Mouse (Mus musculus) neutrophil, adult 59 days (primary cell): ENCODE data around the gene 1700020D05Rik. TPM values are rescaled to one million over a fixed set of nuclear protein-coding genes. Genes with fewer than 3 reads are reported as not detected.

Experiments
- total RNA-seq, 2 experiments: library from RNA; stranded (reverse); gene quantifications; 1 replicate in 1 of 2; 2 replicates in 1 of 2; pipeline ENCODE4 v1.2.4; 2023

The 1700020D05Rik gene
- 1 to 10 TPM in 1 of 2 experiments, under 1 TPM in 1; 0.88 to 1.6 TPM for total RNA-seq

GRCm38 (mm10) chr19:5503687-5504086 is at the start of gene 1700020D05Rik:
TSS of gene 1700020D05Rik (minus strand) at chr19:5503787.

GRCm38 (mm10) chr19:5510031-5511026 is 6.7 kb upstream of the 1700020D05Rik start, which contains the start of gene Snx32:
TSS of gene Snx32 (minus strand) at chr19:5510538.

GRCm38 (mm10) chr19:5490313-5490897 is 13.2 kb downstream of the 1700020D05Rik start, which contains the start of gene Cfl1:
TSS of gene Cfl1 (plus strand) at chr19:5490455.

GRCm38 (mm10) chr19:5487768-5488550 is 15.6 kb downstream of the 1700020D05Rik start, which contains the start of gene Mus81:
TSS of gene Mus81 (minus strand) at chr19:5488402.

GRCm38 (mm10) chr19:5473720-5474119 is 29.9 kb downstream of the 1700020D05Rik start, which contains the start of gene Efemp2:
TSS of gene Efemp2 (plus strand) at chr19:5473954.

GRCm38 (mm10) chr19:5468374-5468773 is 35.2 kb downstream of the 1700020D05Rik start, which contains the start of gene Ctsw:
TSS of gene Ctsw (minus strand) at chr19:5468507.

GRCm38 (mm10) chr19:5460465-5460911 is 43.1 kb downstream of the 1700020D05Rik start, which contains the start of gene Fibp:
TSS of gene Fibp (plus strand) at chr19:5460615.

GRCm38 (mm10) chr19:5457746-5458442 is 45.7 kb downstream of the 1700020D05Rik start, which contains the start of gene Ccdc85b:
TSS of gene Ccdc85b (minus strand) at chr19:5457894.

Other genes starting within 250 kb of the 1700020D05Rik start
- gene Pacs1, start 230.7 kb downstream of the 1700020D05Rik start, total RNA-seq = 100 to 1,000 TPM; 105 to 106 TPM
- gene Sf3b2, start 208.3 kb downstream of the 1700020D05Rik start, total RNA-seq = 100 to 1,000 TPM; 199 to 214 TPM
- not detected for gene Gal3st3, start 205.5 kb downstream of the 1700020D05Rik start, total RNA-seq
- gene Catsper1, start 168.0 kb downstream of the 1700020D05Rik start, total RNA-seq = not detected
- not detected for gene Cst6, start 154.2 kb downstream of the 1700020D05Rik start, total RNA-seq
- 10 to 100 TPM; 21.3 to 25.1 TPM for gene Eif1ad, start 137.0 kb downstream of the 1700020D05Rik start, total RNA-seq
- gene Banf1, start 136.6 kb downstream of the 1700020D05Rik start, total RNA-seq = 10 to 100 TPM; 65.2 to 82.5 TPM
- gene Sart1, start 115.1 kb downstream of the 1700020D05Rik start, total RNA-seq = 10 to 100 TPM; 96.2 to 98.5 TPM
- under 1 TPM in 1 of 2 experiments, not detected in 1; 0.20 TPM for gene Tsga10ip, start 101.3 kb downstream of the 1700020D05Rik start, total RNA-seq
- 100 to 1,000 TPM; 122 to 124 TPM for gene Drap1, start 78.8 kb downstream of the 1700020D05Rik start, total RNA-seq
- 10 to 100 TPM; 38.8 to 44.7 TPM for gene AI837181, start 78.6 kb downstream of the 1700020D05Rik start, total RNA-seq
- 10 to 100 TPM; 47.9 to 66.9 TPM for gene Fosl1, start 56.2 kb downstream of the 1700020D05Rik start, total RNA-seq
- 1 to 10 TPM; 1.3 to 2.1 TPM for gene Ccdc85b, start 45.9 kb downstream of the 1700020D05Rik start, total RNA-seq
- 10 to 100 TPM; 51.1 to 59.5 TPM for gene Fibp, start 43.2 kb downstream of the 1700020D05Rik start, total RNA-seq
- gene Ctsw, start 35.3 kb downstream of the 1700020D05Rik start, total RNA-seq = under 1 TPM; 0.69 to 0.79 TPM
- gene Efemp2, start 29.8 kb downstream of the 1700020D05Rik start, total RNA-seq = 1 to 10 TPM in 1 of 2 experiments, under 1 TPM in 1; 0.20 to 1.2 TPM
- gene Mus81, start 15.4 kb downstream of the 1700020D05Rik start, total RNA-seq = 10 to 100 TPM; 19.9 to 20.9 TPM
- 1,000 to 10,000 TPM; 1,662 to 1,728 TPM for gene Cfl1, start 13.3 kb downstream of the 1700020D05Rik start, total RNA-seq
- 1 to 10 TPM; 3.6 to 4.3 TPM for gene Snx32, start 6.8 kb upstream of the 1700020D05Rik start, total RNA-seq
- under 1 TPM in 1 of 2 experiments, not detected in 1; 0.13 TPM for gene Ovol1, start 56.9 kb upstream of the 1700020D05Rik start, total RNA-seq
- gene Ap5b1, start 64.2 kb upstream of the 1700020D05Rik start, total RNA-seq = 10 to 100 TPM; 69.1 to 69.3 TPM
- gene Rnaseh2c, start 98.1 kb upstream of the 1700020D05Rik start, total RNA-seq = 100 to 1,000 TPM; 158 to 174 TPM
- 10 to 100 TPM; 81.3 to 83.8 TPM for gene Kat5, start 106.5 kb upstream of the 1700020D05Rik start, total RNA-seq
- gene Rela, start 133.7 kb upstream of the 1700020D05Rik start, total RNA-seq = 10 to 100 TPM; 73.0 to 88.9 TPM
- gene Sipa1, start 159.9 kb upstream of the 1700020D05Rik start, total RNA-seq = 100 to 1,000 TPM; 212 to 218 TPM
- 10 to 100 TPM; 86.5 to 87.3 TPM for gene Map3k11, start 185.0 kb upstream of the 1700020D05Rik start, total RNA-seq
- gene Pcnx3, start 185.1 kb upstream of the 1700020D05Rik start, total RNA-seq = 10 to 100 TPM; 68.8 to 83.2 TPM
- gene Kcnk7, start 200.6 kb upstream of the 1700020D05Rik start, total RNA-seq = not detected
- gene Ehbp1l1, start 222.5 kb upstream of the 1700020D05Rik start, total RNA-seq = 100 to 1,000 TPM; 150 to 158 TPM
- 10 to 100 TPM; 57.9 to 58.5 TPM for gene Fam89b, start 225.9 kb upstream of the 1700020D05Rik start, total RNA-seq
- 1 to 10 TPM in 1 of 2 experiments, under 1 TPM in 1; 0.58 to 1.4 TPM for gene Ltbp3, start 237.1 kb upstream of the 1700020D05Rik start, total RNA-seq